Mouse (Mus musculus): ENCODE measurements around the gene A830005F24Rik. TPM values are rescaled to one million over a fixed set of nuclear protein-coding genes. Genes with fewer than 3 reads are reported as not detected.

A830005F24Rik gene
- total and polyA plus RNA-seq, 3 experiments, result 1.8 to 2.8 (median 2.7) TPM

DNA sequence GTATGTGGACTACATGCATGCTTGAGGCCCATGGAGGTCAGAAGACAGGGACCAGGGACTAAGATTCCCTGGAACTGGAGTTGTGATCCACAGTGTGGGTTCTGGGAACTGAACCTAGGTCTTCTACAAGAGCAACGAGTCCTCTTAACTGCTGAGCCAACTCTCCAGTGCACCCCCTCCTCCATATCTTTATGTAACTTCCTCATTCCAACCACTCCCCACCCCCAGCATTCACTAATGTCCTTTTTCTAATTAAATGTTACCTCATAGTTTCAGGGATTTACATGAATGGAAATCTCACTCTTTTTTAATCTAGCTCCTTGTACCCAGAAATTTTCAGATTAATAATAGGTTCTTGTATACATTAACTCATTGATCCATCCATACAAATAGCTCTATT, 42.6 kb downstream of the A830005F24Rik start:
- no peak overlapping the region for H3K9ac ChIP-seq (ENCODE audit: insufficient read depth, low read depth)
- H3K4me3 ChIP-seq (replicated peaks in 1 of 3; ENCODE audit: low read depth in 2 of 3, low read length in 2 of 3, poor library complexity in 1 of 3), result no peak overlapping the region
- dilution Hi-C loops (cut with MboI; ENCODE audit: extremely low pct_ligation_motif_present, extremely low pct_unique_long_range_greater_than_20kb, low sequenced_read_pairs) (no loop called here), in situ Hi-C loops (cut with MboI; ENCODE audit: low pct_ligation_motif_present, low pct_unique_long_range_greater_than_20kb, low sequenced_read_pairs) (no loop called here)
- no peaks in the 10 kb centered on the region for H3K4me1 ChIP-seq (ENCODE audit: control insufficient read depth in 1 of 2, insufficient read depth in 2 of 2)
- no peaks in the 10 kb centered on the region for H3K36me3 ChIP-seq (replicated peaks in 1 of 2; ENCODE audit: control insufficient read depth in 1 of 2, insufficient read depth in 1 of 2, low read length in 1 of 2)
- H3K9me3 ChIP-seq (replicated peaks; ENCODE audit: low read length), result no peaks in the 10 kb centered on the region
- H3K79me2 ChIP-seq (replicated peaks; ENCODE audit: control insufficient read depth, extremely low read depth, insufficient read depth, poor library complexity, severe bottlenecking), result no peaks in the 10 kb centered on the region
- H3K27ac ChIP-seq (ENCODE audit: insufficient read depth, low read depth), result no peak overlapping the region
- DNase-seq (ENCODE audit: extremely low read depth), result no peak
- H3K27me3 ChIP-seq (replicated peaks), result no peaks in the 10 kb centered on the region
- TF ChIP-seq SMC3 (IDR thresholded peaks at IDR 0.05; ENCODE audit: low read depth, low read length), result no peak
- no peak for TF ChIP-seq MAFK (IDR thresholded peaks at IDR 0.05; ENCODE audit: insufficient replicate concordance, low read length)
- no peak for TF ChIP-seq CHD1 (IDR thresholded peaks at IDR 0.05; ENCODE audit: low read depth, low read length)
- TF ChIP-seq EP300 (IDR thresholded peaks at IDR 0.05; ENCODE audit: low read length), result no peak
- no peak for TF ChIP-seq IRF4 (IDR thresholded peaks at IDR 0.05; ENCODE audit: low read depth, low read length)
- TF ChIP-seq MXI1 (IDR thresholded peaks at IDR 0.05; ENCODE audit: low read depth, low read length), result no peak
- no peak for TF ChIP-seq CHD2 (IDR thresholded peaks at IDR 0.05; ENCODE audit: low read length)
- TF ChIP-seq CTCF (conservative IDR thresholded peaks at IDR 0.05 in 1 of 2, IDR thresholded peaks at IDR 0.05 in 1 of 2; ENCODE audit: low read depth in 2 of 2, low read length in 2 of 2), result no peak
- no peak for TF ChIP-seq ZC3H11A (IDR thresholded peaks at IDR 0.05; ENCODE audit: low read depth, low read length)
- TF ChIP-seq ZMIZ1 (IDR thresholded peaks at IDR 0.05; ENCODE audit: low read depth, low read length), result no peak
- TF ChIP-seq NELFE (IDR thresholded peaks at IDR 0.05; ENCODE audit: low read depth, low read length), result no peak
- TF ChIP-seq GABPA (IDR thresholded peaks at IDR 0.05; ENCODE audit: insufficient replicate concordance, low read depth, low read length), result no peak
- TF ChIP-seq KAT2A (IDR thresholded peaks at IDR 0.05; ENCODE audit: insufficient replicate concordance, low read length), result no peak
- no peak for TF ChIP-seq ZNF384 (IDR thresholded peaks at IDR 0.05; ENCODE audit: low read depth, low read length)
- no peak overlapping the region for H3K4me2 ChIP-seq (ENCODE audit: insufficient read depth, low read depth, poor library complexity, severe bottlenecking)

DNA sequence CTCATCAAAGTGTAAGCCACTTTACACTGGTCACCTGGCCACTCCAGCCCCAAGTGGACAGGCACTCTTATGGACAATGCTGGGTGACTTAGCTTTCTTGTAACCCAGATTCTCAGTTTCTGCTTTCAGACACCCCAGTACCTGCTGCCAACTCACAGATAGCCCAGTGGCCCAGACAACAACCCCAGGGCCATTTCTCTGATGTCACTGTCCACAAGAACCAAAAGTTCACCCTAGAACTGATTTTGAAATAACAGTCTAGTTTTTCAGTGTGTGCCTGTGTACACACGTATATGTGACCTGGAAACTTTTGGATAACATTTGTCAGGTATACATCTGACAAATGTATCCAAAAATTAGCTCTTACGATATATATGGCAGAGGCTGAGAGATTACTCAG, 48.1 kb downstream of the A830005F24Rik start:
- Histone ChIP-seq H3K36me3 (replicated peaks in 1 of 2; ENCODE audit: control insufficient read depth in 1 of 2, insufficient read depth in 1 of 2, low read length in 1 of 2) (no peaks in the 10 kb centered on the region), H3K9ac (ENCODE audit: insufficient read depth, low read depth) (no peak overlapping the region), H3K4me1 (ENCODE audit: control insufficient read depth in 1 of 2, insufficient read depth in 2 of 2) (no peaks in the 10 kb centered on the region), H3K27me3 (replicated peaks) (no peaks in the 10 kb centered on the region), H3K27ac (ENCODE audit: insufficient read depth, low read depth) (no peak overlapping the region), H3K4me2 (ENCODE audit: insufficient read depth, low read depth, poor library complexity, severe bottlenecking) (no peak overlapping the region), H3K9me3 (replicated peaks; ENCODE audit: low read length) (no peaks in the 10 kb centered on the region), H3K79me2 (replicated peaks; ENCODE audit: control insufficient read depth, extremely low read depth, insufficient read depth, poor library complexity, severe bottlenecking) (no peaks in the 10 kb centered on the region), H3K4me3 (replicated peaks in 1 of 3; ENCODE audit: low read depth in 2 of 3, low read length in 2 of 3, poor library complexity in 1 of 3) (no peak overlapping the region)
- no peak for DNase-seq (ENCODE audit: extremely low read depth)
- TF ChIP-seq MAFK (IDR thresholded peaks at IDR 0.05; ENCODE audit: insufficient replicate concordance, low read length), result no peak
- no peak for TF ChIP-seq MEF2A (IDR thresholded peaks at IDR 0.05; ENCODE audit: borderline replicate concordance, low read depth, low read length)
- no peak for TF ChIP-seq POLR2AphosphoS2 (IDR thresholded peaks at IDR 0.05; ENCODE audit: low read depth, low read length)
- TF ChIP-seq USF1 (IDR thresholded peaks at IDR 0.05; ENCODE audit: low read depth, low read length), result no peak
- TF ChIP-seq TBP (conservative IDR thresholded peaks at IDR 0.05; ENCODE audit: low read depth, low read length), result no peak
- TF ChIP-seq ZNF384 (IDR thresholded peaks at IDR 0.05; ENCODE audit: low read depth, low read length), result no peak
- TF ChIP-seq SMC3 (IDR thresholded peaks at IDR 0.05; ENCODE audit: low read depth, low read length), result no peak
- TF ChIP-seq RCOR1 (conservative IDR thresholded peaks at IDR 0.05; ENCODE audit: low read depth, low read length), result no peak
- no peak for TF ChIP-seq ZMIZ1 (IDR thresholded peaks at IDR 0.05; ENCODE audit: low read depth, low read length)
- no peak for TF ChIP-seq POLR2A (IDR thresholded peaks at IDR 0.05; ENCODE audit: low read depth, low read length)
- no peak for TF ChIP-seq PAX5 (IDR thresholded peaks at IDR 0.05; ENCODE audit: low read length)
- TF ChIP-seq ZC3H11A (IDR thresholded peaks at IDR 0.05; ENCODE audit: low read depth, low read length), result no peak
- no peak for TF ChIP-seq JUN (IDR thresholded peaks at IDR 0.05; ENCODE audit: insufficient read depth, low read depth, low read length)
- no peak for TF ChIP-seq HCFC1 (IDR thresholded peaks at IDR 0.05; ENCODE audit: low read depth, low read length)
- TF ChIP-seq ELF1 (IDR thresholded peaks at IDR 0.05; ENCODE audit: low read depth, low read length), result no peak
- no peak for TF ChIP-seq CTCF (conservative IDR thresholded peaks at IDR 0.05 in 1 of 2, IDR thresholded peaks at IDR 0.05 in 1 of 2; ENCODE audit: low read depth in 2 of 2, low read length in 2 of 2)
- TF ChIP-seq USF2 (conservative IDR thresholded peaks at IDR 0.05; ENCODE audit: low read depth, low read length), result no peak
- no peak for TF ChIP-seq MAX (IDR thresholded peaks at IDR 0.05; ENCODE audit: low read length)
- TF ChIP-seq GABPA (IDR thresholded peaks at IDR 0.05; ENCODE audit: insufficient replicate concordance, low read depth, low read length), result no peak
- dilution Hi-C loops (cut with MboI; ENCODE audit: extremely low pct_ligation_motif_present, extremely low pct_unique_long_range_greater_than_20kb, low sequenced_read_pairs), result no loop called here
- in situ Hi-C loops (cut with MboI; ENCODE audit: low pct_ligation_motif_present, low pct_unique_long_range_greater_than_20kb, low sequenced_read_pairs), result no loop called here
